Mouse (Mus musculus) cerebellum, adult 9-11 months (tissue): ENCODE data around the gene Map3k4.

Source experiments
- DNase-seq: peaks from one replicate; pipeline ENCODE4 v3.0.0; 2022

Map3k4 gene

DNA sequence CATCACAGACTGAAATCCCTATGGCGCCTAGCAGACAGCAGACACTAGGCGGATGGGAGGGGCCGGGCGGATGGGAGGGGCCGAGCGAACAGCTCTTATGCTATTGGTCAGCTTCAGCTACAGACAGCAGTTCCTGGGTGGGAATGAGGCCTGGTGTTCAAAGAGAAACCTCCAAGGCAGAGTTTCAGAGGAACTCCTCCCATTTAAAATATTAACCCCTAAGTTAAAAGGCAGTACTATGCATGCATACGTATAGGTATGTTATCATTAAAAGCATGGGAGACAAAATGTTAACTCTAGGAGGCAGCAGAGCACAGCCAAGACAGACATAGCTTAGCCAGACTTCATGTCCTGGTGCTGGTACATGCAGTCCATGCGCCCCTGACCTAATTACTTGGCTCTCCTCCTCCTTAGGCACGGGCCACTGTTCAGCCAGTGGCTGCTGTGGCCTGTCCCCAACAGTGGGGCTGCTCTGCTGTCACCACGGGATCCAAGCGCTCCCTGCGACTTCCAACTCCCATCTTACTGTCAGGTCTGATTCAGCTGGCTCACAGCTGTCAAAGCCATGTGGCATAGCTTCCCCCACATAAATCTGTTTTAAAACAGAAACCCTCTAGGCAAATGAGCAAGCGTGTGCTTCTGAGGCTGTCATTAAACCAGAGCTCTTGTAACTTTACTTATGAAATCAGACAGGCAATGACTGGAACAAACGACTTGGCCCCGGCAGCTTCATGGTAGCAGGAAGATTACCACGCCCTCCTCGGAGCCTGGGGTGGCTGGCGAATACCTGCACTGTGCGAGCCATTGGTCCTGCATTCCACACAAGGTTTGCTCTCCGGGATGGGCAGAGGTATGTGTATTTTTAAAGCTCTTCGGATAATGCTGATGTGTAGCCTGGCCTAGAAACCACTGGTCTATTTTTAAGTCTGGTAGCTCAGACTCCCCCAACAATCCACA is 52.3 kb downstream of the Map3k4 start:
- no peak for DNase-seq

GRCm38 (mm10) chr17:12264293-12264692 is 54.3 kb downstream of the Map3k4 start:
- no peak for DNase-seq

DNA sequence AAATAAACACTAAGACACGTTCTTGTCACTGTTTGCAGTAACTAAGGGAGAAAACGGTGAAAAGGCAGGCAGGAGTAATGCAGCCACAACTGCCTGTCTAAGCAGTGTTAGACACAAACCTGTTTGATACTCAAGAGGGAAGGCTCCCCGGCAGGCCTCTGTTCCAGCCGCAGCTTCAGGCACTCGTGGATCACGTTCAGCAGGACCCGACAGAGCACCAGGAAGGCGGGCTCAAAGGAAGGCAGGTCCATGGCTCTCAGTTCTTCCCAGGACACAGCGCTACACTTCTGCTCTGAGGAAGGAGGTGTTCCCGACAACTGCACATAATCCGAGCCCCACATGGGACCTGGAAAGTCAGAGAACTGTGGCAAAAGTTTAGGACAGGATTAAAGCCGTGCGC is 54.8 kb downstream of the Map3k4 start:
- DNase-seq: no peak

- DNase-seq: no peak
These were observed 55.7 kb downstream of the Map3k4 start for GRCm38 (mm10) chr17:12262851-12263250.

- no peak for DNase-seq
These were observed 56.7 kb downstream of the Map3k4 start for GRCm38 (mm10) chr17:12261887-12262286.

DNA sequence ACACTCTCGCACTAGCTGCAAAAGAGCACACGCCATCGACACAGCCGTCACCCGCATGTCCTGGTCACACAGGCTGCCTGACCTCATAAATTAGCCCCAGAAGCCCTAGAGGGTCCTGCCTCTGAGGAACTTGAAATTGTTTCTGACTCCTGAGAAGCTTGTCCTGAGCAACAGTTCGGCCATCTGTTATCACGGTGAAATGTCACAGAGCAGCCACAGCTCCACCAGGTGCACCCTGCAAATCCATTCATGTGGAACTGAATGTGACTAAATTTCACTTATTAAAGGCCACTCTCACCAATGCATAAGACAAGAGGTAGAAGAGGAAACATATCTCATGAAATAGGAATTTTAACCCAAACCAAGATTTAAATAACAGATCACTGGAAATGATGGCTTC is 57.2 kb downstream of the Map3k4 start:
- DNase-seq: no peak

GRCm38 (mm10) chr17:12259957-12260356 is 58.6 kb downstream of the Map3k4 start:
- no peak for DNase-seq

GRCm38 (mm10) chr17:12258517-12258916 is 60.1 kb downstream of the Map3k4 start:
- no peak for DNase-seq

GRCm38 (mm10) chr17:12256142-12256541 is 62.5 kb downstream of the Map3k4 start:
- no peak for DNase-seq

GRCm38 (mm10) chr17:12250581-12250980 is 68.0 kb downstream of the Map3k4 start:
- no peak for DNase-seq

- DNase-seq: no peak
These were observed 68.7 kb downstream of the Map3k4 start for GRCm38 (mm10) chr17:12249783-12250504.

DNA sequence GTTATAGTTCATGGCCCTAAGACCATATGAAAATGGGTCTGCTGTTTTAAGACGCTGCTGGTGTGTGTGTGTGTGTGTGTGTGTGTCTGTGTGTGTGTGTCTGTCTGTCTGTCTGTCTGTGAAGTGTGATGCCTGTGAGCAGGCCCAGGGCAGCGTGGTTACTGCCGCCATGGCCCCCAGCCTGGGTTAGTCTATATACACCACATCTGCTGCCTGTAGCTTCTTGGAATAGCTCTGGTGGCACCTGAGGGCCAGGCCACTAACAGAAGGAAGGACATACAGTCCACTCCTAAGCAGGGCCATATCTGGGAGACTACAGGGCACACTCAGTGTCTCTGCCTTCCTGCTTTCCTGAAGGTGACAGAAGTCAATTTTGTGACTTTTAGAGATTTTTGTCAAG is 77.9 kb downstream of the Map3k4 start:
- no peak for DNase-seq

DNA sequence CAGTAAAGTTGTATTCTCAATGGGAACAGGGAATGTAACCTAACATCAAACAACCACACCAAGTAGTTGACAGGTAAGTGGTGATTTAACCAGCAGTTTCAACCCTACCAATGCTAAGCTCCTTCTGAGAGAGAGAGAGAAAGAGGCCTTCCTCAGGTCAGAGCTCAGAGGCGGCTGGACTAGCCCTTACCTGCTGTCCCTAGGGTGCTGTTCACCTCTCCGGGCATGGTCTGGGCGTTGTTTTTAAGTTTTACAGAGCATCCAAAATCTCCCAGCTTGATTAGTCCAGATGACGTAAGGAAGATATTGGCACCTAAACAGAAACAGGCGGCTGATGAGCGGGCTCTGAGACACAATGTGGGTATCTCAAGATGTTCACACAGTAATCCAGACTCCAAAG is 85.9 kb downstream of the Map3k4 start:
- DNase-seq: no peak

DNA sequence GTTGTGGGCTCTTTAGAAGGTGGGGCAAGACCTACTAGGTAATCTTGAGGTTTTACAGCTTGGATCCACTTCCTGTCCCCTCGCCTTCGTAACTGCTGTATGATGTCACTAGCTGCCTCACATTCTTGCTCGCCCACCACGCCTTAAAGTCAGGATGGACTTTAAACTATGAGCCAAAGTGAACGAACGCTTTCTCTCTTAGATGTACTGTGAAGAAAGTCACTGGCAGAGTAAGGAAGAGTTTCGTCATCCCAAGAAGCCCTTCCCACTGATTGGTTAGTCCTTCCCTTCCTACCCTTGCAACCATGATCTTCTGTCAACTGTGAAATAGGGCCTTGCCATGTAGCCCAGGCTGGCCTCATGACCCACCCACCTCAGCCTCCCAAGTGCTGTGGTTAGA is 87.5 kb downstream of the Map3k4 start:
- DNase-seq: no peak

GRCm38 (mm10) chr17:12230167-12230566 is 88.4 kb downstream of the Map3k4 start:
- DNase-seq: no peak

DNA sequence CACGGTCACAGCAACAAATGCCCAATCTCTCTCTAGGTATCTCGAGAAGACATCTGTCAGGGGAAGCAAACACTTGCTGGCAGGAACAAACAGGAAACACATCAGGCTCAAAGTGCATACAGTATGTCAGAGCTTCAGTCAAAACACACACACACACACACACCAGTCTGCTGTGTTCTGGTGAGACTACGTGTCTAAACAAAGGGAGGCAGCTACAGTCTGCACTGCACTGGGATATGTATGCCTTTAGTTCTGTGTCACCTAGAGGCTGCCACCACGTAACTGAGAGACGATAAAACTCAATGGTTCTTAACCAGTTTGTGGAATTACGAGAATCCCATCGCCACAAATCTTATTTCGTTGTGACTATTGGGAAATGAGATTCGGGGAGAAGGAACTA is 88.8 kb downstream of the Map3k4 start:
- DNase-seq: no peak

GRCm38 (mm10) chr17:12228471-12228870 is 90.1 kb downstream of the Map3k4 start:
- DNase-seq: peak; percentile 74

DNA sequence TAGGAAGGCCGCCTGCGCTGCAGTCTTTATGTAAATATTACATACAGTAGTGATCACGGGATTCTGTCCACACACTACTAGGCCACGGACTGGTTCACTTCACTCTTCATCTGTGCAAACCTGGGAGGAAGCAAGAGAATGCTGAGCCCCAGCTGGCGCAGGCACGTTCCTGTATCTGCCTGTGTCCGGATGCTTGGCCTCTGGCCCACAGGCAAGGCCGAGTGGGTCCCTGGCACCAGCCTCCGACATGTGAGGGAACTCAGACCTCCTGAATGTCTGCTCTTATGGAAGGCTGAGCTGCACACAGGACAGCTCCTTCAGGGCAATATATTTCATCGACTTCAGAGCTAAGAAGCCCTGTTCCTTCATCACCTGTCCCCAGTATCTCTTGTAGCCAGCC is 90.6 kb downstream of the Map3k4 start:
- DNase-seq: peak; percentile 64

- DNase-seq: no peak
These were observed 92.0 kb downstream of the Map3k4 start for GRCm38 (mm10) chr17:12226551-12226950.

- DNase-seq: no peak
These were observed 93.4 kb downstream of the Map3k4 start for GRCm38 (mm10) chr17:12225227-12225626.

DNA sequence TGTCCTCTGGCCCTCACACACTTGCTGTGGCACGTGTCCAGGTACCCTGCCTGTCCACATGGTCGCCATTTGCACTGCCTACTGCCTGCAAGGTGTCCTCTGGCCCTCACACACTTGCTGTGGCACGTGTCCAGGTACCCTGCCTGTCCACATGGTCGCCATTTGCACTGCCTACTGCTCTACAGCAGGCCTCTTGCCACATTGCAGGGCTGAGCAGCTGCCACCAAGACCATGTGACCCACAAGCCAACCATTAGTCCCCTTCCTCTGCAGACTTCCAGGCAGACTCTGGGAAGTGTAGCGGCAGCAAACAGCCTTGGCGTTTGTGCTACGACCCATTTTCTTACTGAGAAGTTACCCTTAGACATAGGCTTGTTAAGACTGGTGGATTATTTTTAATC is 94.0 kb downstream of the Map3k4 start:
- DNase-seq: peak; percentile 93

DNA sequence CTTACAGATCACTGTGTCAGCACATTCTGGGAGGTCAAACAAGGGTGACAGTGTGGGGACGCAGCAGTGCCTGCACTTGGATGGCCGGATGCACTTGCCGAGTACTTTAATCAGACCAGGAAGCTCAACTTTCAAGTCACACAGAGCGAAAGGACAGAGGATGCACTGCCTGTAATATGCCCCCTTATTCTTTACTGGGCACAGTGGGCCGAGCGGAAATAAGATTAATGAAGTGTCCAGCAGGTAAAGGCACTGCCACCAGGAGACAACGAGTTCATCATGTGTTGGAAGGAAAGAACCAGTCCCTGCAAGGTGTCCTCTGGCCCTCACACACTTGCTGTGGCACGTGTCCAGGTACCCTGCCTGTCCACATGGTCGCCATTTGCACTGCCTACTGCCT is 94.5 kb downstream of the Map3k4 start:
- DNase-seq: peak; percentile 86

GRCm38 (mm10) chr17:12223682-12224081 is 94.9 kb downstream of the Map3k4 start:
- no peak for DNase-seq

DNA sequence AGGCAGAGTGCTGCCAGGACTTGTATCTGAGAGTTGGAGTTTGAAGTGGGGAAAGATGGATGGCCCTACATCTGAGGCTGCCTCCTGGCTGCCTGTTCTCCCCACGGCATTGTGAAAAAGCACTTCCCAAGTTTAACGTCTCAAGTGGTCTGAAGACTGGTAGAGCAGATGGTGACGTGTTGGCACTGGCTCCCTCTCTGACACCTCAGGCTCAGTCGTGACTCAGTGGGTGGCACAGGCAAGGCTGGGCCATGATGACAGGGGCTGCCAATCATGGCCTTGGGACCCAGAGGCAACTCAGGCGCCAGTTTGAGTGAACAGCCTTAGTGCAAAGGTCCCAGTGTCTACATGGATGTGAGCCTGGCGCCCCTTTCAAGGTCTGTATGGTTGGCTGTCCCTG is 96.7 kb downstream of the Map3k4 start:
- peak; percentile 53 for DNase-seq
